Mouse (Mus musculus) CH12F3 (cell line): ENCODE measurements around the gene Atp10a.

Experiments
- in situ Hi-C: fragments of 300-500 bp; cut with MboI; formaldehyde crosslinking; loops from 2 replicates; pipeline ENCODE4 v1.14.3; 2020; ENCODE audit warnings: low sequenced_read_pairs

Gene Atp10a

DNA sequence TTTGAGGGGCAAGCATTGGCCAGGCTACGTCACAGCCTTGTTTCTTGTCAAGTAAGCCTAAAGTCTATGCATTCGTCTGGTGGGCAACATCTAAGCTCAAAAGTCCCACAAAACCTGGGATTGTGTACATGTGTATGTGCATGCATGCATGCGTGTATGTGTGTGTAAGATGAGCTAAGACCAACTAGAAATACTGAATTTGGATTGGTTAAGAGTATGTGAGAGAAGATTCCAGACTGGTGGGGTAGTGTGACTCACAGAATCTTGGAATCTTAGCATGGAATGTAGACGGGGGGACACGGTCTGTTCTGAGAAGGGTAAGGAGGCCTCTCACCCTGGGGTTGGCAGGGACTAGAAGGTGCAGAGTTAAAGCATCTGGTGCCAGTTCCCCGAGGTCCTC is at the start of gene Atp10a:
TSS of gene Atp10a (plus strand) at position 301 of the 400 bp plus-strand sequence.
- in situ Hi-C loops: no loop called here

DNA sequence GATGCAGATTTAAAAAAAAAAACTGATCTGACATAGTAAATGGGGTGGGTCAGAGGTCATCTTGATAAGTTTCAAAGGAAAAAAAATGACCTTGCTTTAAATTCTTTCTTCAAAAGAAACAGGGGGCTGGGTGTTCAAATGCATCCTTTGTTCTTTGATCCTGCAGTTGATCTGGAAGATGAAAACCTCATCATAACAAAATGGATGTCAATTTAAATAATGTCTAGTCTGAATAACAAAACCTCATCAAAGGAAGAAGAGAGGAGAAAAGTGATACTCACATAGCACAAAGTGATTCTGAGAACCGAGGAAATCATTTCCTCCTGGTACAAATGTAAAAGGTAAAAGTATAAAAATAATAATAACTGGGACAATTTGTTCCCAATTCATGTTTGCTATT is 37.9 kb upstream of the Atp10a start:
- in situ Hi-C loops: no loop called here

DNA sequence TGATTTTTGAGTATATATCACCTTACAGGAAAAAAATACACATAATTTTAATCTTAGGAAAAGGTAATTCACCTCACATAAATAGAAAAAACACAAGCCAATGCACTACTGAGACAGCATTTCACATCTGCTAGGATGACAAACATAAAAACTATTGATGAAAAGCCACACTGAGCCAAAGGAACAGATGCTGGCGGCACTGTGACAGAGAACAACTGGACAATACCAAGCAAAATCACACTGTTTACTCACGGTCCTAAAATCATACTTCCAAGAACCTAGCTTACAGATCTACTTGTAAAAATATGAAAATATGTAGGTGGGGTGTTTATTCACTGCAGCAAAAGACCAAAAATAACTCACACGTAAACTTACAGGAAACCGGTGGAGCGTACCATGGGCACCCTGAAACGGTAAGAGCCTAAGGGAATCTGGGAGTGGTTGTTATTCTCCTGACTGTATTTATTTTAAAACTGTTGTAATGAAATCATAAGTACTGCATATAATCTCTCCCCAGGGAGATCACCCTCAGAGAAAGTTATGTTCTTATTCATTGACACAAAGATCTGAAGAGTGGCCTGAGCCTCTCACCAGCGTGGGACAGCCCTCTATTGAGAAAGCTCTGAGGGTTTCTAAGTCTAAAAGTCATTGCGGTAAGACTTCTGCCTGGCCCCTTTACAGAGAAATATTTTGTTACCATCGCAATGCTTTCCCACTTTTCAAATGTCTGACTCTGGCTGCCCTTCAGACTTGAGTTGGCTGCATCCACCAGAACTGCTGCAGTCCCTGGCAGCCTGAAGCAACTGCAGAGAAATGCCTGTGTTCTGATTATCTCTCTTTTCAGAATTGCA is 29.4 kb upstream of the Atp10a start:
- in situ Hi-C loops: no loop called here

DNA sequence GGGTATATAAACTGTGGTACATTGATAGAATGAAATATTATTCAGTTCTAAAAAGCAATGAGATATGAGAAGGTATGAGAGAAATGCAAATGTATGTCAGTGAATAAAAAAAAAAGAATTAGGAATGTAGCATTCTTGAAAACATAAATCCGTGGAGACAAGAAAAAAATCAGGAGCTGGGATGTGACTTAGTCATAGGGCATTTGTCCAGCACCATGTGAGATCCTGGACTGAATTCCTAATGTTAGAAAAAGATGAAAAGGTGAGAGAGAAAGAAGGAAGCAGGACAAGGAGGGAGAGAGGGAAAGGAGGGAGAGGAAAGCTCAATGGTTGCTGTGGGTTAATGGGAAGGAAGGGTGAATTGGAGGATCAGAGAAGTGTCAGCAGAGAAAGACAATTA is 28.6 kb upstream of the Atp10a start:
- in situ Hi-C loops: no loop called here

DNA sequence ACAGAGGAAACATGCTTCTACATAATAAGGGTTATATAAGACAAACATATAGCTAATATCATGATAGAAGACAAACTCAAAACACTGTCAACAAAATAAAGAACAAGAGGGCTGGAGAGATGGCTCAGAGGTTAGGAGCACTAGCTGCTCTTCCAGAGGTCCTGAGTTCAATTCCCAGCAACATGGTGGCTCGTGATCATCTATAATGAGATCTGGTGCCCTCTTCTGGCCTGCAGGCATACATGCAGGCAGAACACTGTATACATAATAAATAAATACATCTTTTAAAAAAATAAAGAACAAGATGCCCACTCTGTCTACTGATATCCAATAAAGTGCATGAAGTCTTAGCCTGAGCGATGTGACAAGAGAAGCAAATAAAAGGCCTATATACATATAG is 26.7 kb upstream of the Atp10a start:
- in situ Hi-C loops: no loop called here

DNA sequence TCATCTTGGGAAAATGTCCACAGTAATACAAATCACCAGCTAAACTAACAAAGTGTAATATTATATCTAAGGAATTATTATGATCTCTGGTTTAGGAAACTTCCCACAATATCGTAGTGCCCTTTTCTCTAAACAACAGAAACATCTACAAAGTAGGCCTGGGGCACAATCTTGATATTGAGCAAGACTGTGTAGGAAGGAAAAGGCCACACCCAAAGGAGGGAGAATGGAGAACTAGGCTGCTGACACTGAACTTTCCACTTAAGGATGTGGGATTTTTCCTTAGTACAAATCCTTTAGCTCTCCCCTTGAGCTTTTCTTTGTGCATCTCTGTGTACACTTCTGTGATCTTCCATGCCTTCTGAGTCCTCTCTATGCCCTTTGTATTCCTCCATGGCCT is 22.3 kb upstream of the Atp10a start:
- in situ Hi-C loops: no loop called here

DNA sequence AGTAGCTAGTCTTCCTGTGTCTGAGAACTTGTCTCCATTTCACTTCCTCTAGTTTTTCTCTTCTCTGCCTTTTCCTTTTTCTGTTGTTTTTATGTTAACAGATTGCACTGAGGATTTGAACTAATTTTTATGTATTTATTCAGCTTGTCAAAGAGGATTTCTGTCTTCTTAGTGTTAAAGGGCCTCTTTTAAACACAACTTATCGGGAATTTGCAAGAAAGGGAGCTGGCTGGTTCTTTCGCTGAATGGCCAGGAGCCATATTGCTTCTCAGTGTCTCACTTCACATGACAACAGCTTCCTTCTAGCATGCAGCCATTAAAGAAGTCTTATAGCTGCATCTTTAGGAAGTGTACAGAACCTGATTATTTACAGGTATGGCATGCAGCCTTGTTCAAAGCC is 16.3 kb upstream of the Atp10a start:
- in situ Hi-C loops: no loop called here

DNA sequence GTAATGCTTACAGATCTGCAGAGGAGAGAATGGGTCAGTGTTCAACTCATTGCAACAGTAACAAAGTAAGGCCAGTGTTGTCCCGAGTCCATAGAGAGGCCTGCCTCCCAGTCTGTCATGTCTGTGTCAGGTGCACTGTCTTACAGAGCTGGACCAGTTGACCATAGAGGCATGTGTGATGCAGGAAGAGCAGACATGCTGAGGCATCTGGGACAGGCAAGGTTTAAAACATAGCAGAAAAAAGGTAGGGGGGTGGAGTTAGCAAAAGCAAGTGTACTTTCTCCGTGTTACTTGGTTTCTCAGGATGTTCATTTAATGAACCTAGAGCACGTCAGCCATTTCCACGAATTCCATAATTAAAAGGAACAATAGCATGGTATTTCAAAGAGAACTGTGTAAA is 15.5 kb upstream of the Atp10a start:
- in situ Hi-C loops: no loop called here

DNA sequence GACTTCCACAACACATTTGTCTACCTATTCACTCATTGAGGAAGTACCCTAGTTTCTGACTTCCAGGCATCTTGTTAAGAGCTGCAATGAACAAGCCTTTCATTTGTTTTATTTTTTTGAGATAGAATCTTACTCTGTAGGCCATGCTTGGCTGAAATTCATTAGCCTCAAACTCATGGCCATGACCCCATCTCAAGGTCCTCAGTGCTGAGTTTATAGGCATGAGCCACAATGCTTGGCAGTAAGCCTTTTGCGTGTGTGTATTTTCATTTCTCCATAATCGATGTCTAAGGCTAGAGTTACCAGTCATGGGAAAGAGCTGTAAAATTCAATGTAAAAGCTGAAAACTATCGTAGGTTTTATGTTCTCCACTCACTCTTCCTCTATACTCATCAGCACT is 14.1 kb upstream of the Atp10a start:
- in situ Hi-C loops: no loop called here

DNA sequence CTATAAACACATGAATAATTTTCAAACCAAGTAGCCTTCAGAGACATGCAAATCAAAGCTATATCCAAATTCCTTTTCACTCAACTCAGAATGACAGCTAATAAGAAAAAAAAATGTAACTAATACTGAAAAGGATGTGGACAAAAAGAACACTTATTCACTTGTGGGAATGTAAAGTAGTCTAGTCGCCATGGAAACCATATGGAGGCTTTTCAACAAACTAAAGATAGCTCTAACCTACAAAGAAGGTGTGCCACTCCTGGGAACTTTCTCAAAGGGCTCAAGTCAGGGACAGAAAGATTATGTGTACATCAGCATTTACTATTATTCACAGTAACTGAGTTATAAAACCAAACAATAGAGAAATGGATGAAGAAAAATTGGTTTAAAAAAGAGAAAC is 8.6 kb upstream of the Atp10a start:
- in situ Hi-C loops: no loop called here

DNA sequence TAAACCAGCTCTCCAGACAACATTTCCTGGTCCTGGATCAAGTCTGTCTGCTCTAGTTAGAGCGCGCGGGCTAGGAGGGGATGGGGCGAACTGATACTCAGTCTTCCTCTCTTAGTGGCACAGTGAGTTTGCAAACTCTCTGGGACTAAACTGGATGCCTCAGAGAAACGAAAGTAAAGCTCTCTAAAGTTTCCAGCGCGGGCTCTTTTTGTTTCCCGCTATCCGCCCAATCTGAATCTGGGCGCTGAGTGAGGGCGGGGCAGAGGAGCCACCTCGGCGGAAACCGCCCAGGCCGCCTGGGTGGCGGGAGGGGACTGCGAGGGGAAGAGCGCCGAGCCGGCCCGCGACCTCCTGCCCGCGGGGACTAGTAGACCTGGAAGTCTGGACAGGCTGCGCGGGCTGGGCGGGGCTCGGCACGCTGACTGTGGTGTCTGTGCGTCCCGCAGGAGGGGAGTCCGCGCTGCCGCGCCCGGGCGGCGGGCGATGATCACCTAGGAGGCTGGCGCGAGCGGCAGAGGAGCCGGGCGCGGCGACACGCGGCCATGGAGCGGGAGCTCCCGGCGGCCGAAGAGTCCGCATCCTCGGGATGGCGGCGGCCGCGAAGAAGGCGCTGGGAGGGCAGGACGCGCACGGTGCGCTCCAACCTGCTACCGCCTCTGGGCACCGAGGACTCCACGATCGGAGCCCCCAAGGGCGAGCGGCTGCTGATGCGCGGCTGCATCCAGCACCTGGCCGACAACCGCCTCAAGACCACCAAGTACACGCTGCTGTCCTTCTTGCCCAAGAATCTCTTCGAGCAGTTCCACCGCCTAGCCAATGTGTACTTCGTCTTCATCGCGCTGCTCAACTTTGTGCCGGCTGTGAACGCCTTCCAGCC is 2.2 kb downstream of the Atp10a start:
- in situ Hi-C loops: no loop called here

DNA sequence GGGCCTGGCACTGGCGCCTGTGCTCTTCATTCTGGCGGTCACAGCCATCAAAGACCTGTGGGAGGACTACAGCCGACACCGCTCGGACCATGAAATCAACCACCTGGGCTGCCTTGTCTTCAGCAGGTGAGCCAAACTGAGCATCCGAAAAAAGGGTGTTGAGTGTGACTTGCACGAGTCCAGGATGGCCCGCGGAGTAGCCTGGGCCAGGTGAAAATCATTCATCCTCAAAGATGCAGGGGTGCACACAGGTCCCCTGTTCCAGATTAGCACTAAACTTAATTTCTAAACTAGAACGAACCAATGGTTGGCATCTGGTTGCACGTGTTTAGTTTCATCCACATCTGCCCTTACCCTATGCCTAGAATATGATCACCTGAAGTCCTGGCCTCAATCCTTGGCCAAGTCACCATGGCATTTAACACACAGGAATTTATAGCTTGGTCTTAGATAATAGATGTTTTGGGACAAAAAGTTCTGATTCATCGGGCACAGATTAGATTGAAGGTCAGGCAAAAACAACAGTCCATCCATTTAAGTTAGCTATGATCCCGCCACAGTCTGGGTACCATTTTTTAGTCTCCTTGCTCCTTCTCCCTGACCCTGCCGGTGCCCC is 2.9 kb downstream of the Atp10a start:
- in situ Hi-C loops: no loop called here

DNA sequence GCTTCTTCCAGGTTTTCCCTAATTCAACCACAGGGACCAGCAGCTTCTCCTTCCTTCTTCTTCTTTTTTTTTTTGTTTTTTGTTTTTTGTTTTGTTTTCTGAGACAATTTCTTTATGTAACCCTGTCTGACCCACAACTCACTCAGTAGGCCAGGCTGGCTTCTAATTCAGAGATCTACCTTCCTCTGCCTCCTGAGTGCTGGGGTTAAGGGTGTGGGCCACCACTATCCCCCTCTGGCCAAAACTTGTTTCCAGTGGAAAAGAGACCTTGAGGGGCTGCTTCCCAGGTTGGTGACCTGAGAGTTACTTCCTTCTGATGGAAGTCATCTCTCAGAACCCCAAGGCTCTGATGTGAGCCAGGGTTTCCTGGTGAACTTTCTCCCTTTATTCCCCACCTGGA is 4.1 kb downstream of the Atp10a start:
- in situ Hi-C loops: no loop called here

DNA sequence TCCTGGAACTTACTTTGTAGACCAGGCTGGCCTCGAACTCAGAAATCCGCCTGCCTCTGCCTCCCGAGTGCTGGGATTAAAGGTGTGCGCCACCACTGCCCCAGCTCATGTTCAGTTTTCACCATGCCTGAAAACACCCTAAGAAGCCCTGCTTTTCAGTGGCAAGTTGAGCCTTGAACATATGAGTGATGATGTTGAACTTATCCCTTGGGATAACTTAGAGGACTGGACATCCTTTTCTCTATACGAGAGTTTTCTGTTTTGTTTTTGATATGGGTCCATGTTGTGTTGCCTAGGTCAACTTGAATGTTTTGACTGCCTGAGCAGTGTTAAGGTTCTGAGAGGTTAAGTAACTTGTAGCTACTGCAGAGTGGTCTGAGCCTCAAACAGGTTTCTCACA is 4.7 kb downstream of the Atp10a start:
- in situ Hi-C loops: no loop called here

DNA sequence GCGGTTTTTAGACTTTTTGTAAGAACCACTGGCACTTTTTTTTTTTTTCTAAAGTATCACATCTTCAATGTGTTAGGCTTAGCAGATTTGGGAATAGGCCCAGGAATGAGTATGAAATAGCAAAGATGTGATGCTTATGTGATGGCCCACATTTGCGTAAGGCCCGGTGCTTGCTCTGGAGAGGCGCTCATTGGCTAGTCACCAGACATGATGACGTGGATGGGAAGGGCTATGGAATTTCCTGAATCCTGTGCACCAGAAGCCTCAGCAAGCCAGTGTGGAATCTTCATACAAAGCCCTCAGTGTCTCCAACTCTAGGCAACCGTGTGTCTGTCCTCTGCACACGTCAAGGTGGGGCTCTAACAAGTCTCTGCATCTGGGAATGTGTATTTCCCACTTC is 5.1 kb downstream of the Atp10a start:
- in situ Hi-C loops: no loop called here

DNA sequence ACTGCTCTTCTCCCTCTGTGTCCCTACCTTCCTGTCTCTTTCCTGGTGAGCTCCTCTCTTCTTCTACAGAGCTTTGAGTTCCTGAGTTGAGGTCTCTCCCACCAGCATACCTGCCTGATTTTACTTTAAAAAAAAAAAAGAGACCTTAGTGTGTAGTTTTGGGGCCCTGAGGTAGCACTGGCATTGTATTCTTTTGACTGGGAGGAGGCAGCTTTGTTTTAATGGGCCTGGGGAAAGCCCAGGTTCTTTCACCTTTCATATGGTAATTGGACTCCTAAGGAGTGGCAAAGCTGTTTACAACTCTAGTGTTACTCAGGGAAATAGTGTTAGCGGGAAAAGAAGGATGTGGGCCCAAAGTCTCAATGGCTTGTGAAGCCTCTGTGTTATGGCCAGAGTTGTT is 12.7 kb downstream of the Atp10a start:
- in situ Hi-C loops: no loop called here

DNA sequence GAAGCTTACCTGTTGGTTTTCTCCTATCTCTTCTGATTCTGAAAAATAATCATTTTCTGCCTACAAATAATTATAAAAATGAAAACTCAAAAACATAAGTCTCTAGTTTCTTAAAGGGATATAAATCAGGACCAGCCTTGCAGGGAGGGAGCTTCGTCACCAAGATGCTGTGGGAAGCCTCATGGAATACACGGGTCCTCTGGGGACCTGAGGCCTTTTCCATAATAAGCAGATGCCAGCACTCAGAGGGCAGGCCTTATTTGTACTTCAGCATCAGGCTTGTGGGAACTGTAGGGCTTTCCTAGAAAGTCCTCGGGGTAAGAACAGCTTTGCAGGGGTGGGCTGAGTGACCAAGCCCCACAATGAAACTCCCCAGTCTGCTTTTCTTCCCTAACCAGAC is 20.1 kb downstream of the Atp10a start:
- in situ Hi-C loops: no loop called here

DNA sequence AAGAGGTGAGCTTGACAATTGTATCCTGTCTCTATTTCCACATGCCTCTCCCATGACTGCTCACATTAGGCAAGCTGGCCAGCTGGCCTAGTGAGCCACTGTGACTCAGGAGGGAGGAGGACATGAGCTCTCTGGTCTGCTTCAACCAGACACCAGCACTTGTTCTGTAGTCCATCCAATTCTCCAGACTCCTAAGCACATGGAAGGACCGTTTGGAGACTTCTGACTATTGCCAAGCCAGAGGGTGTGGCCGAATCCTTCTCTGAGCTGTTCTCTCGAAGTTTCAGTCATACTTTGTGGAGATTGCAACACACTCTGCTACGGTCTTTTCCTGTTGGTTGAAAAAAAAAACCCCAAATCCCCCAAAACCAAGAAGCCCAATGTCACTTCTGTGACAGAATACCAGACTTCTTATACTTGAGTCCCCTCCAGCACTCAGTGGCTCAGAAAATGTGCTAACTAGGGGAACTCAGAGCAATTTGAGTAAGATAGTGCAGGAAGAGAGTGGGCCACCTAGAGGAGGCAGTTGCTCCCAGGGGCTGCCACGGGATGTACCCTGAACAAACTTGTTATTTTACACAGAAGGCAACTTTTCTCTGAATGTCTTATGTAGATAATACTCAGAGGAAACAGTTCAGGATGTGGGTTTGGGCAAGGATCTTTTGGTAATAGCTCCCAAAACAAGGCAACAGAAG is 21.3 kb downstream of the Atp10a start:
- in situ Hi-C loops: no loop called here

DNA sequence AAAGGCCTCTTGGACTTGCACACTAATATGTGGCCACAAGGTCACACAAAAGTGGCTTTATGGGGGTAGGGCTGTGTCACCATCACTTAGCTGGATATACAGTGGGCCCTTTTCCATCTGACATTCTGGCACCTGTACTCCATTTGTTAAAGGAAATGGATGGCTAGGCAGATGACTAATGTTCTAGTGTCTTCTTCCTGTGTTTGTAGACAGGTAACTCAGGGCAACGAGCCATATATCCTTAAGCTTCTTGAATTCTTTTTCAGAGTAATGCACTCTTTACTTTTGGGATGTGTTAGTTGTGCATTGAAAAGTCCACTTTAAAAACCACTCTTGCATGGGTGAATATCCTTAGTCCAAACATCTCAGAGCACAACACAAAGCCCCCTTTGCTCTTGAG is 30.0 kb downstream of the Atp10a start:
- in situ Hi-C loops: no loop called here

DNA sequence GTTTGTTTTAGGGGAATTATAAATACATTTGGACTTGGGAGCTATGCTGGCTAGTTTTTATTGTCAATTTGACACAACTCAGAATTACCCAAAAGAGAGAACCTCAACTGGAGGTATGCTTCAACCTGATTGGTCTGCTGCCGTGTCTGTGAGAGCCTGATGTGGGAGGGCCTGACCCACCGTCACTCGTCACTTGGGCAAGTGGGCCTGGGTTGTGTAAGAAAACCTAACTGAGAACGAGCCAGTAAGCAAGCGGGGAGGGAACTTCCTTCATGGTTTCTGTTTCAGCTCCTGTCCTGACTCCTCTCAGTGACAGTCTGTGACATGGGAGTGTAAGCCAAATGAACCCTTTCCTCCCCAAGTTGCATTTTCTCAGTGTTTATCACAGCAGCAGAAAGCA is 30.6 kb downstream of the Atp10a start:
- in situ Hi-C loops: no loop called here

DNA sequence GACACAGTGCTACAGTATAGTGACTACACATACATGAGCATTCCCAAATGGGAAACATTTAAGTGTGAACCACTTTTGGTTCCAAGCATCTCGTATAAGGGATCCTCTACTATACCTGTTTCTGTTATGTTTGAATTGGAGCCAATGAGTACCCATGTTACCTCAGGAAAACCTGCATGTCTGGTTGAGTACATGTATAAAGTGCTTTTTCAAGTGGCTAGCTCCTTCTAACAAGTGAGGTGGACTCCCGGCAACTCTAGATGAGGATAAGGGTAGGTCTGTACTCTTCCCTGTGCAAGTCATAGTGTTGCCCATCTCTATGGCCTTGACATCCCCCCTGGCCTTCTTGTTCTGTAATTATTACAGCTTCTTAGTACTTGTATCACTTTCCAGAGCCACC is 31.0 kb downstream of the Atp10a start:
- in situ Hi-C loops: no loop called here
